Mouse (Mus musculus): ENCODE measurements around the gene Shcbp1. TPM values are rescaled to one million over a fixed set of nuclear protein-coding genes. Genes with fewer than 3 reads are reported as not detected.

Shcbp1 gene
- polyA plus RNA-seq, 1 experiment from 2014 or later: 57.7 TPM

Other genes with a start within 250 kb of the Shcbp1 start
- gene Zfp958, start 166.4 kb downstream of the Shcbp1 start, polyA plus RNA-seq (2015; fragmentation: Nextera tagmentation; extraction: Ambion mirVana): 12.6 and 13.4 TPM in 2 replicates

Data from limb, embryonic 15.5 days (tissue).